Mouse (Mus musculus) midbrain, postnatal 0 days (tissue): ENCODE measurements around the gene Rps6kc1. TPM values are rescaled to one million over a fixed set of nuclear protein-coding genes. Genes with fewer than 3 reads are reported as not detected.
A peak's percentile ranks its signal among the peaks of the same experiment; 100 is the strongest.

Experiments
- ATAC-seq: fragments of 200-750 bp; cut with Nextera tagmentation; 2 replicates; pipeline ENCODE4 v1.8.0; 2017; ENCODE audit warnings: moderate number of reproducible peaks, mild to moderate bottlenecking, moderate TSS enrichment, moderate library complexity; ENCODE audit not compliant: low FRiP score
- DNase-seq: peaks from one replicate; pipeline ENCODE4 v3.0.0-alpha.2; 2015; ENCODE audit warnings: low spot score
- H3K27ac ChIP-seq: fragments of 300-500 bp; sonication (generic); 2 replicates; pipeline ENCODE4 v1.5.1; 2014; ENCODE audit warnings: low read depth, mild to moderate bottlenecking, low read length, mixed read lengths
- H3K27me3 ChIP-seq: fragments of 300-500 bp; sonication (generic); 2 replicates; pipeline ENCODE4 v1.6.1; 2014; ENCODE audit warnings: low read length, control low read depth, mixed read lengths; ENCODE audit not compliant: insufficient read depth
- H3K36me3 ChIP-seq: fragments of 300-500 bp; sonication (generic); 2 replicates; pipeline ENCODE4 v1.6.1; 2014; ENCODE audit warnings: low read length, control low read depth, mixed read lengths; ENCODE audit not compliant: insufficient read depth
- H3K4me1 ChIP-seq: fragments of 300-500 bp; sonication (generic); 2 replicates; pipeline ENCODE4 v1.6.1; 2014; ENCODE audit warnings: mild to moderate bottlenecking, control low read depth, antibody characterized with exemption, low read length, mixed read lengths; ENCODE audit not compliant: insufficient read depth
- H3K4me2 ChIP-seq: fragments of 300-500 bp; sonication (generic); 2 replicates; pipeline ENCODE4 v1.6.1; 2014; ENCODE audit warnings: low read depth, mild to moderate bottlenecking, low read length, mixed read lengths; ENCODE audit not compliant: poor library complexity, severe bottlenecking
- H3K4me3 ChIP-seq: fragments of 300-500 bp; sonication (generic); 2 replicates; pipeline ENCODE4 v1.5.1; 2014; ENCODE audit warnings: low read depth, mild to moderate bottlenecking, low read length, moderate library complexity
- H3K9ac ChIP-seq: fragments of 300-500 bp; sonication (generic); replicated peaks from 2 replicates; pipeline ENCODE4 v1.6.1; 2014; ENCODE audit warnings: mild to moderate bottlenecking, low read length, moderate library complexity, mixed read lengths; ENCODE audit not compliant: poor library complexity, severe bottlenecking
- H3K9me3 ChIP-seq: fragments of 300-500 bp; sonication (generic); 2 replicates; pipeline ENCODE4 v1.6.1; 2016; ENCODE audit warnings: low read length, control low read depth
- CTCF ChIP-seq: IDR thresholded peaks from 2 replicates; pipeline ENCODE4 v1.5.1; 2016; ENCODE audit warnings: antibody characterized with exemption, mild to moderate bottlenecking
- WGBS: fragments of 180-500 bp; shearing (Covaris S2); extraction: QIAGEN DNeasy Blood & Tissue Kit; methylation state at CpG from one replicate; pipeline ENCODE4 v1.1.7; 2014; 5-methylcytosine and 5-hydroxymethylcytosine counted together
- polyA plus RNA-seq: library from polyadenylated mRNA; unstranded; fragments of >200 nt; fragmentation: Nextera tagmentation; extraction: Ambion mirVana; gene quantifications from 2 replicates; pipeline ENCODE4 v1.2.1, GENCODE M21; 2015
- total RNA-seq: library from RNA; depleted of rRNA; stranded (reverse); fragments of >200 nt; gene quantifications from 2 replicates; pipeline ENCODE4 v1.2.3, GENCODE M21; 2014

Gene Rps6kc1
- total and polyA plus RNA-seq, 2 experiments from 2014 or later: 26.9 to 44.7 TPM

- TF ChIP-seq CTCF: no peak
- no peak overlapping the region for H3K4me2 ChIP-seq
- DNase-seq (no peak), ATAC-seq (no peak)
- H3K27ac ChIP-seq: no peak overlapping the region
- H3K36me3 ChIP-seq: no peaks in the 10 kb centered on the region
- no peak overlapping the region for H3K9ac ChIP-seq
- H3K27me3 ChIP-seq: no peaks in the 10 kb centered on the region
- H3K4me1 ChIP-seq: no peaks in the 10 kb centered on the region; the same call in 1 of the 2 replicates
- no peak overlapping the region for H3K4me3 ChIP-seq
- WGBS: 67% methylated on average over 7 of the region's 7 CpGs
- no peaks in the 10 kb centered on the region for H3K9me3 ChIP-seq
Observed at GRCm38 (mm10) chr1:190723926-190724430, 187.6 kb downstream of the Rps6kc1 start.

- no peak for TF ChIP-seq CTCF
- 58% methylated on average over 6 of the region's 6 CpGs for WGBS
- H3K4me2 ChIP-seq: no peak overlapping the region
- DNase-seq (no peak), ATAC-seq (no peak)
- no peaks in the 10 kb centered on the region for H3K36me3 ChIP-seq
- no peak overlapping the region for H3K4me3 ChIP-seq
- H3K9me3 ChIP-seq: no peaks in the 10 kb centered on the region
- H3K27me3 ChIP-seq: 0 out of 2 replicates have a peak, but pooled peaks cover 2% of the 10 kb centered on the region
- no peak overlapping the region for H3K27ac ChIP-seq
- no peak overlapping the region for H3K9ac ChIP-seq
- no peaks in the 10 kb centered on the region for H3K4me1 ChIP-seq
Observed at GRCm38 (mm10) chr1:190713848-190714247, 197.7 kb downstream of the Rps6kc1 start.

DNA sequence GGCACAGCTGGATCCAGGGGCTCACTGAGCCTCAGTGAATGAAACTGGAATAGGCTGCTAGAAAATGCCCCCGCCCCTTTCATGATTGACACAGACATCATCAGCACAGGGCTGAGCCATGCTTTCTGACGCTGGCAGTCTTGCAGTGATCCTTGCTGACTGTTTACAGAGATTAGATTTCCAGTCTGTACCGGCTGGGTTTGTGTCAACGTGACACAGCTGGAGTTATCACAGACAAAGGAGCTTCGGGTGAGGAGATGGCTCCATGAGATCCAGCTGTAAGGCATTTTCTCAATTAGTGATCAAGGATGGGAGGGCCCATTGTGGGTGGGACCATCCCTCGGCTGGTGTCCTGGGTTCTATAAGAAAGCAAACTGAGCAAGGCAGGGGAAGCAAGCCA lies 214.0 kb downstream of the Rps6kc1 start:
- Histone ChIP-seq H3K4me3 (no peak overlapping the region), H3K9me3 (no peaks in the 10 kb centered on the region), H3K4me1 (no peaks in the 10 kb centered on the region), H3K4me2 (no peak overlapping the region), H3K27ac (no peak overlapping the region), H3K9ac (no peak overlapping the region), H3K27me3 (no peaks in the 10 kb centered on the region), H3K36me3 (no peaks in the 10 kb centered on the region)
- DNase-seq: no peak
- 30% methylated on average over 6 of the region's 6 CpGs for WGBS
- no peak for ATAC-seq
- no peak for TF ChIP-seq CTCF

DNA sequence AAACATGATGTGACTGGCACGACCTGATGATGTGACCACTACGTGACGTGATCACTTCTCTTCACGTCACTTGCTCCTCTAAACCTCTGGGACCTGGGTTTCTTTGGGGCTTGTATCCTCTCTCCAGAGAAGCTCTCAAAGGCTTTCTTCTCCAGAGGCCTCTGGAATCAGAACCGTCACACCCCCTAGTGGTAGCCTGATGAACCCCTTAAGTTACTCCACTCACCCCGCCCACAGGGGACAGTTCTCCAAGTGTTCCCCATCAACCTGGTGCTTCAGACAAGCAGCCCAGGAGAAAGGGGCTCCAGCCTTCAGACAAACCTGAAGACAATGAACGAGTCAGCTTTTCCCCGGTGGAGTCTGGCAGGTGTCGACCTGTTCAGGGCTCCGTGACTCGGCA lies 216.0 kb downstream of the Rps6kc1 start:
- Histone ChIP-seq H3K9me3 (no peaks in the 10 kb centered on the region), H3K4me2 (no peak overlapping the region), H3K27ac (no peak overlapping the region), H3K9ac (no peak overlapping the region), H3K4me3 (no peak overlapping the region), H3K27me3 (no peaks in the 10 kb centered on the region), H3K4me1 (no peaks in the 10 kb centered on the region), H3K36me3 (no peaks in the 10 kb centered on the region)
- no peak for ATAC-seq
- 72% methylated on average over 11 of the region's 11 CpGs for WGBS
- DNase-seq: peak; percentile 71
- peak; percentile 64 for TF ChIP-seq CTCF

- H3K36me3 ChIP-seq: no peaks in the 10 kb centered on the region
- no peaks in the 10 kb centered on the region for H3K4me1 ChIP-seq
- H3K4me2 ChIP-seq: peak overlapping the region; percentile 18
- no peak overlapping the region for H3K4me3 ChIP-seq
- DNase-seq (peak; percentile 29), ATAC-seq (no peak)
- H3K27ac ChIP-seq: no peak overlapping the region
- no peak for TF ChIP-seq CTCF
- H3K9me3 ChIP-seq: no peaks in the 10 kb centered on the region
- no peak overlapping the region for H3K9ac ChIP-seq
- no peaks in the 10 kb centered on the region for H3K27me3 ChIP-seq
- WGBS: 61% methylated on average over 29 of the region's 29 CpGs
Observed at GRCm38 (mm10) chr1:190690528-190691262, 220.9 kb downstream of the Rps6kc1 start.

DNA sequence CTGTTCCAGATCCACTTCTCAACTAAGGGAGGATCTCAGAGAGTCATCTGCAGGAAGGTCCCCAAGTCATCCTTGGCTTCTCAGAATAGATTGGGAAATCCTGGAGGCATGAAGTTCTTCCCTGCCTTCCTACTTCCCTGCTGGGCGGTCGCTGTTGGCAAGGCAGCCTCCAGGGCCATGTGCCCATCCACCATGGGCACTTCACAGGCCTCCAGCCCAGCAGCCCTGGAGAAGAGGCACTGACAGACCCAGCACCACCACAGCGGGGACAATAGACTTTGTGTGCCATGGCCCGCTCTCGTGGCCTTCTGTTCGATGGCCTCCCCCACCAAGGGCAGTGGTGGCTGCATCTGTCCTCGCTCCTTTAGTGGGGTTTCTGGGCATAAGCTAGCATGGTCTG lies 228.5 kb downstream of the Rps6kc1 start:
- ATAC-seq (0 out of 2 replicates have a peak, but pooled peaks have one; percentile 31), DNase-seq (no peak)
- no peak overlapping the region for H3K4me3 ChIP-seq

More for the DNA sequence above, 228.5 kb downstream of the Rps6kc1 start:
- Histone ChIP-seq H3K9me3 (no peaks in the 10 kb centered on the region), H3K4me2 (no peak overlapping the region), H3K27ac (no peak overlapping the region), H3K4me1 (no peaks in the 10 kb centered on the region), H3K9ac (no peak overlapping the region), H3K27me3 (no peaks in the 10 kb centered on the region), H3K36me3 (no peaks in the 10 kb centered on the region)
- WGBS: 88% methylated on average over 7 of the region's 7 CpGs
- no peak for TF ChIP-seq CTCF
